Mouse (Mus musculus) gastrocnemius, adult 8-10 months (tissue): ENCODE data around the gene Glb1l2. TPM values are rescaled to one million over a fixed set of nuclear protein-coding genes. Genes with fewer than 3 reads are reported as not detected.

ENCODE experiments used
- DNase-seq, 2 experiments: peaks; one replicate each; pipeline ENCODE4 v3.0.0; 2022; ENCODE audit warnings: low spot score in 2 of 2
- total RNA-seq, 4 experiments: library from RNA; stranded (reverse); gene quantifications; 2 replicates each; pipeline ENCODE4 v1.2.4; 2022

Gene Glb1l2
- total RNA-seq = 1 to 10 TPM in 3 of 4 experiments, under 1 TPM in 1; 0.90 to 4.0 (median 2.9) TPM

DNA sequence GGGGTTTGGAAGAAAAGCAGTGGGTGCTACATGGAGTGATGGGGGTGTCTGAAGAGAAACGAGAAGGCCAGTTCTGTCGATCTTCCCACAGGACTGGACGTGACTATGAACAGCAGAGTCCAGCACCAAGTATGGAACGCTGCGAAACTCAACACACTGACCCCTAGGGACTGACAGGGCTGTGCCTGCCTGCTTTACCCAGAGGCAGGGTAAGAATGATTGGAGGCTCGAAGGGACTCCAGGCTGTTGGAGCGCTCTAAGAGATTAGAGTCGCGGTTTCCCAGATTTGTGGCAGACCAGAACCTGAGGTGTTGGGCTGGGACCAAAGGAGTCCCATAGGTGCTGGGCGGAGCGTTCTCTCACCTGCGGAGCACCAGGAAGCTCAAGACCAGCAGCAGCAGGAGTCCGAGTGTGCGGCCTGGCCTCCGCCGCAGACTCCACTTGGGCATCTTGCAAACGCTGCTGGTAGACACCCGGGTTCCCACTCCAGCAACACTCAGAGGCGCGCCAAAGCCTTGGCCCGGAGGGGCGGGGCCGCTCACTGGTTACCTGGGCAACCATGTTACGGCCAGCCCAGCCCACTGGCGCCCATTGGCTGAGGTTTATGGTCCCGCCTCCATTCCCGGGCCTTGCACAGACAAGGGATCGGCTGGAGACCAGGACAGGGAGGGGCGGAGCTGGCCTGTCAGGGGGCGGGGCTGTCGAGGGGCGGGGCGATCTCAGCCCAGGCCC lies at the start of gene Glb1l2:
Gene Glb1l2, minus strand, starts transcription at position 534 of the 732 bp plus-strand sequence.
- peak; percentile 75 to 84 for DNase-seq

DNA sequence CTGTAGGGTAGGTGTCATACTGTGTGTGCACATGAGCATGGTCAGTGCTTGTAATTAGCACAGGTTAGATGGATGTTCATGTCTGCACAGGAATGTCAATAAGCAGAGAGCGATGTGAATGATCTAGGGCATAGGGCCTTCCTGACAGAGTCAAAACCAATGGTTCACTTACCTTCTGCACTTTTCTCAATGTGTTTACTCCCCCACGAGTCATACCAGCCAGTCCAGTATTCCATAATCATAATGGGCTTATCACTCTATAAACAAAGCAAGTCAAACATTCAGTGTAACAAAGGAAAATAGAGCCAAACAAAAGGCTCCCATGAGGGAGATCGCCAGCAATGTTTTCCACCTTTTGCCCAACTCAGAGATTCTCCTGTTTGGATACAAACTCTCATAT lies 24.8 kb upstream of the Glb1l2 start:
- DNase-seq = no peak

- DNase-seq = no peak
Measured at GRCm38 (mm10) chr9:26819942-26820341, 13.7 kb upstream of the Glb1l2 start.

- no peak for DNase-seq
Measured at GRCm38 (mm10) chr9:26808735-26809134, 2.5 kb upstream of the Glb1l2 start.

GRCm38 (mm10) chr9:26804321-26804720 lies 1.9 kb downstream of the Glb1l2 start:
- DNase-seq = no peak

DNA sequence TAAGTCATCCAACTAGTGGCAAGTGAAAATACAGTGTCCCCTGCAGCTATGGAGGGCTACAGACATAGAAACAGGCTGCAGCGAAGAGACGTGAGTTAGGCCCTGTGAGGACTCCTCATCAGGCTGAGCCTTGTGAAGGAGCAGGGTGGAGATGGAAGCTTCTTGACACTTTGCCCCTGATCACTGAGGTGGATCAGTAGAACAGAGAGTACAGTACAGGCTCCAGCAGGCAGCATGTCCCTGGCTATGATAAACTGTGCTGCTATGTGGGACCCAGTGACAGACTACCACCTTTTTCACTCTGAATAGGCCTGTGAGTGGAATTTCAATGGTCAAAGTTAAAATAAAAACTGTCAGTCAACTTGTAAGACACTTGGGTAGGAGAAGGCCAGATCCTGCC lies 5.9 kb downstream of the Glb1l2 start:
- no peak for DNase-seq

- DNase-seq = no peak
Measured at GRCm38 (mm10) chr9:26798731-26799130, 7.5 kb downstream of the Glb1l2 start.

DNA sequence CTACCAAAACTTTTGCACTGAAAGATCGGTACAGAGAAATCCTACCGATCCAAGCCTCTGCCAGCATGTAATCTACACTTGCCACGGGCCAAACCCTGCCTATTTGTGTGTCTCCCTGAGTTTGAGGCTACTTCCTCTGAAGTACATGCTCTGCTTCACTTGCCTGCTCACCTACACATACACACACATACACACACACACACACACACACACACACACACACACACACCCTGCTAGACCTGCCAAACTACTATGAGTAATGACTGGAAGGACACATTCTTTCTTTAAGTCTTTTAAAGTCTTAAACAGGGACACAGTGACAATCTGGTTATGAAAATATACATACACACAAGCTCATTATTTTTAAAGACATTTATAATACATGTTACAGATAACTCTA lies 8.1 kb downstream of the Glb1l2 start:
- no peak for DNase-seq

- no peak for DNase-seq
Measured at GRCm38 (mm10) chr9:26792829-26793228, 13.4 kb downstream of the Glb1l2 start.

- DNase-seq = no peak
Measured at GRCm38 (mm10) chr9:26783414-26783975, 22.8 kb downstream of the Glb1l2 start.

GRCm38 (mm10) chr9:26778421-26778820 lies 27.8 kb downstream of the Glb1l2 start:
- DNase-seq = no peak

GRCm38 (mm10) chr9:26776122-26776902 lies 30.0 kb downstream of the Glb1l2 start:
- no peak for DNase-seq

DNA sequence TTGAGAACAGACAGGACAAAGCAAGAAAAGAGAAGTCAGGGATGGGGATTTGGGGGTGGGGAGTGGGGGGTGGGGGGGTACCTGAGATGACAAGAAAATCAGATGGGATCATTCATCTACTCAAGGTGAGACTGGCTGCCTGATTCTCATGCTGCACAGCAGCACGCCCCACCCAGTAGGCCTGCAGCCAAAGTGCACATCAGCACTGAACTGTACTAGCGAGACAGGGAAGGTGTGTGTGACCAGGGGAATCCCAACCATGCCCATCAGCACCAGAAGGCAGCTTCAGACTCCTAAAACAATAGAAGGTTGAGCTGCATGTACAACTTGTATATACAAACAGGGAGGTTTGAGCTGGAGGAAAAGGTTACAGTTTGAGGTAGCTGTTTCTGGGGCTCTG lies 30.6 kb downstream of the Glb1l2 start:
- DNase-seq = no peak

GRCm38 (mm10) chr9:26768181-26768580 lies 38.1 kb downstream of the Glb1l2 start:
- no peak for DNase-seq

- DNase-seq = no peak
Measured at GRCm38 (mm10) chr9:26762477-26762876, 43.8 kb downstream of the Glb1l2 start.

GRCm38 (mm10) chr9:26760576-26760975 lies 45.7 kb downstream of the Glb1l2 start:
- DNase-seq = no peak

- DNase-seq = no peak
Measured at GRCm38 (mm10) chr9:26760081-26760480, 46.2 kb downstream of the Glb1l2 start.

DNA sequence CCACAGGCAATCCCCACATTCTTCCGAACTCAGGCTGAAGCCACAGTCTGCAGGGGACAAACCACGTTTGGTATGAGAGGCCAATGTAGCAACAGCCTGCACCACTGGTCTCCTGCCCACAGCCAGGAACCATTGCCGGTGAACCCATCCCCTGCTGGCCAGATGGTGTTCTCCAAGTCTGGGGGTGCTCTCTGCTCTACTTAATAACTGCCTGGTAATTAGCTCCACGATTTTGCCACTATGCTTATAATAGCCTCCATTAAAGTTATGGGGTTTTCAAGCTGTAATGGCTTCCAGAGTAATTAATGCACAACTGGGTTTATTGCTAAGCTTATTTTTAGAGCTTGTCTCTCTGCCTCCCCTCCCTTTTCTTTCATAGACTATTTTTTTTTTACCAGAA lies 57.4 kb downstream of the Glb1l2 start:
- DNase-seq = no peak

GRCm38 (mm10) chr9:26747121-26747520 lies 59.1 kb downstream of the Glb1l2 start:
- no peak for DNase-seq

- DNase-seq = no peak
Measured at GRCm38 (mm10) chr9:26742817-26743216, 63.5 kb downstream of the Glb1l2 start.

DNA sequence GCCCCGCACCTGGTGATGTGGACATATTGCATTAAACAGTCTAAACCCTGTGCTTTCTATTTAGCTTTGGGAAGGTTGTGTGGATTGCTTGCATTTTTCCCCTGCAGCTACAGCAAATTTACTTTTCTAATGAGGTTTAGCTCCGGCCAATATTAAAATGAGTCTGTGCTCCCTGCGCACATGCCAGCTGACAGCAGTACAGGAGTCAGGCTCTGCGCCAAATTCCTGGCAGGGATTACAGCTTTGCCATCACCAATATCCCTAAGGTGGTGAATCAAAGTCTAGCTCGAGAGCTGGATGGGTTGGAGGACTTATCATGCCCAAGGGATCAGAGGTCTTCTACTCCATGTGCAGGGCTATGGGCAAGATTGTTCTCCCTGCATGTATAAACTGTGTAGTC lies 69.2 kb downstream of the Glb1l2 start:
- DNase-seq = no peak

- DNase-seq = no peak
Measured at GRCm38 (mm10) chr9:26733986-26734385, 72.3 kb downstream of the Glb1l2 start.
